Mouse (Mus musculus): Measurements from ENCODE around the gene Bglap3. TPM values are rescaled to one million over a fixed set of nuclear protein-coding genes. Genes with fewer than 3 reads are reported as not detected.

Bglap3 gene
- total RNA-seq, 2 experiments from 2014 or later, result 0.93 to 1.1 TPM

- peak; percentile 90 to 91 for DNase-seq (ENCODE audit: low spot score in 2 of 2)
Measured at GRCm38 (mm10) chr3:88336058-88337013, 36.2 kb downstream of the Bglap3 start, which contains the start of the genes Tmem79 and Smg5. TSS of gene Tmem79 (minus strand) at chr3:88336148. TSS of gene Smg5 (plus strand) at chr3:88336260.

GRCm38 (mm10) chr3:88335436-88336053 is 37.0 kb downstream of the Bglap3 start:
- no peak for DNase-seq (ENCODE audit: low spot score in 2 of 2)

GRCm38 (mm10) chr3:88334902-88335435 is 37.6 kb downstream of the Bglap3 start:
- no peak for DNase-seq (ENCODE audit: low spot score in 2 of 2)

- DNase-seq (ENCODE audit: low spot score in 2 of 2), result no peak
Measured at GRCm38 (mm10) chr3:88334029-88334658, 38.4 kb downstream of the Bglap3 start.

DNA sequence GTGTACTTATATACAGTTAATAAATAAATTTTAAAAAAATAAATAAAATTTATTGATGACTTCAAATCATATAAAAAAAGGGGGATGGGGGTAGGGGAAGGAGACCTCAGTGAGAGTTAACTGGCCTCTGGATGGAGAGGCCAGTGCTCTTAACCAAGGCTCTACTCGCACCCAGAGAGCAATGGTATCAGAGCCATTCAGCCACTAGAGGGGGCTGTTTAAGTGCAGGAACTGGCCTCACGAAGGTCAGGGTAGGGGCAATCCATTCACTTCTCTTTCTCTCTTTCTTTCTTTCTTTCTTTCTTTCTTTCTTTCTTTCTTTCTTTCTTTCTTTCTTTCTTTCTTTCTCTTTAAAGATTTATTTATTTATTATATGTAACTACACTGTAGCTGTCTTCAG is 41.3 kb downstream of the Bglap3 start:
- DNase-seq (ENCODE audit: low spot score in 2 of 2), result no peak

- no peak for DNase-seq (ENCODE audit: low spot score in 2 of 2)
Measured at GRCm38 (mm10) chr3:88328956-88329355, 43.6 kb downstream of the Bglap3 start.

DNA sequence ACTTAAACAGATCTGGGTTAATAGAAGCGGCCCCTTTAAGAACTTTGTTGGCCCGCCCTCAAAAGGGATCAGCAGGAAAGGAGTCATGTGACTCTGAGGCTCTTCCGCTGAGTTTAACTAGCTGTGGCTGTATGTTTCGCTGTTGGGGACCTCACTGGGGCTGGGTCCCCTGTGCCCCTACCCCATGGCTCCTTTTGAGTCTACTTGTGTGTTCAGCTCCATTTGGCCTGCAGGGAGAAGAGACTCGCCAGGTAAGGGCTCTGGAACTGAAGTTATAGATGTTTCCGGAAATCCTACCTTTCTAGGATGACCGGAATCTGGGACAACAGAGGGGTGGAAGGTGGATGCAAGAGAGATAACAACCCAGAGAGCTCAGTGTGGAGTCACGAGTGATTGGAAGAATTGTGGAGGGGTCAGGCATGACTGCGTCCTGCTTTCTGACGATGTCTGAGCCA is 47.6 kb downstream of the Bglap3 start, which contains the start of gene Glmp:
Glmp (plus strand) TSS at position 73 of the 455 bp plus-strand sequence.
- DNase-seq (ENCODE audit: low spot score in 2 of 2), result no peak

Other genes with a start within 250 kb of the Bglap3 start
- 10 to 100 TPM; 90.0 to 92.1 TPM for gene Mef2d, start 230.4 kb downstream of the Bglap3 start, total RNA-seq (2021)
- 1 to 10 TPM; 2.2 to 3.8 TPM for gene Rhbg, start 118.0 kb downstream of the Bglap3 start, total RNA-seq (2021)
- gene Gm38392, start 85.5 kb downstream of the Bglap3 start, total RNA-seq (2021), result 1 to 10 TPM in 1 of 2 experiments, under 1 TPM in 1; 0.65 to 1.4 TPM
- gene Tsacc, start 75.7 kb downstream of the Bglap3 start, total RNA-seq (2021), result 10 to 100 TPM in 1 of 2 experiments, 1 to 10 TPM in 1; 8.0 to 11.0 TPM
- gene Cct3, start 75.6 kb downstream of the Bglap3 start, total RNA-seq (2021), result 100 to 1,000 TPM; 272 to 299 TPM
- gene Glmp, start 47.7 kb downstream of the Bglap3 start, total RNA-seq (2021), result 100 to 1,000 TPM; 163 to 166 TPM
- 1 to 10 TPM; 3.5 to 3.7 TPM for gene Tmem79, start 36.6 kb downstream of the Bglap3 start, total RNA-seq (2021)
- gene Smg5, start 36.5 kb downstream of the Bglap3 start, total RNA-seq (2021), result 10 to 100 TPM; 68.2 to 69.0 TPM
- 1 to 10 TPM; 4.9 to 6.4 TPM for gene Paqr6, start 8.2 kb downstream of the Bglap3 start, total RNA-seq (2021)
- gene Bglap2, start 6.0 kb upstream of the Bglap3 start, total RNA-seq (2021), result not detected
- gene Bglap, start 11.7 kb upstream of the Bglap3 start, total RNA-seq (2021), result 1 to 10 TPM; 2.5 to 2.8 TPM
- gene Pmf1, start 37.6 kb upstream of the Bglap3 start, total RNA-seq (2021), result 10 to 100 TPM; 78.8 to 79.0 TPM
- gene Slc25a44, start 52.4 kb upstream of the Bglap3 start, total RNA-seq (2021), result 10 to 100 TPM; 34.9 to 35.7 TPM
- 10 to 100 TPM; 11.5 to 15.5 TPM for gene Sema4a, start 88.4 kb upstream of the Bglap3 start, total RNA-seq (2021)
- 100 to 1,000 TPM; 109 to 113 TPM for gene Lmna, start 137.2 kb upstream of the Bglap3 start, total RNA-seq (2021)
- 10 to 100 TPM; 11.2 to 16.1 TPM for gene Mex3a, start 159.7 kb upstream of the Bglap3 start, total RNA-seq (2021)
- gene Rab25, start 175.6 kb upstream of the Bglap3 start, total RNA-seq (2021), result 1 to 10 TPM in 1 of 2 experiments, under 1 TPM in 1; 0.54 to 3.9 TPM
- gene Lamtor2, start 180.3 kb upstream of the Bglap3 start, total RNA-seq (2021), result 100 to 1,000 TPM; 108 to 113 TPM
- 10 to 100 TPM; 52.6 to 62.6 TPM for gene Ubqln4, start 181.0 kb upstream of the Bglap3 start, total RNA-seq (2021)
- 100 to 1,000 TPM; 240 to 260 TPM for gene Ssr2, start 203.1 kb upstream of the Bglap3 start, total RNA-seq (2021)
- gene Arhgef2, start 233.2 kb upstream of the Bglap3 start, total RNA-seq (2021), result 10 to 100 TPM; 65.7 to 77.0 TPM